Mouse (Mus musculus) heart, adult 2 months (tissue): ENCODE data around the gene Kctd19.

ENCODE experiments used
- CTCF ChIP-seq: fragments of 200-600 bp; IDR thresholded peaks from 2 replicates; pipeline ENCODE4 v1.8.1; 2022; ENCODE audit warnings: antibody characterized with exemption, mild to moderate bottlenecking, moderate library complexity
- EP300 ChIP-seq: fragments of 200-500 bp; IDR thresholded peaks from 2 replicates; pipeline ENCODE4 v1.6.1; 2011; ENCODE audit warnings: low read depth, low read length, control low read depth; ENCODE audit not compliant: insufficient read depth
- POLR2A ChIP-seq: fragments of 200-500 bp; IDR thresholded peaks from 2 replicates; pipeline ENCODE4 v1.6.1; 2011; ENCODE audit warnings: mild to moderate bottlenecking, low read depth, low read length, control low read depth; ENCODE audit not compliant: insufficient read depth

DNA sequence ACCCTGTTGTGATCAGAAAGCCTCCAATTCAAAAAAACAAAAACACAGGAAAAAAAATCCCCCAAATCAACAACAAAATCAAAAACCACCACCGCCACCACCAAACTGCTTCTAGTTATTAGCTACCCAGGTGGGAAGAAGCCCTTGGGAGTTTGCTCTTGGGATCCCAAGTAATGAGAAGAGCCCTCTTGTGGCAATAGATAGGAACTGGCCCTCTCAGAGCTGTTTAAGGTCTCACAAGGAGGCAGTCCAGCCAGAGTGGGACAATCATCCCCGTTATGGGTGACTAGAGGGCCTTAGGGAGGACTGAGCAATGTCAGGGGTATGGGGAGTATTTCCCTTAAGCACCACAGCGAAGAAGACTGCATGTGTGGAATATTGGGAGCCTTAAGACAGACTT is 15.6 kb downstream of the Kctd19 start:
- TF ChIP-seq POLR2A: no peak
- TF ChIP-seq CTCF: peak; percentile 94
- no peak for TF ChIP-seq EP300
